Mouse (Mus musculus): ENCODE measurements at regions not wholly inside any gene's neighbourhood (a gene's known extent, or its start where the extent isn't known, plus 50 kb on each side); places are given as distances from the start of the nearest gene placed in this dataset.

GRCm38 (mm10) chr6:49930104-49930503 lies 107.6 kb downstream of the Npy start:
- TF ChIP-seq TCF12 (IDR thresholded peaks at IDR 0.05; ENCODE audit: insufficient read depth, poor library complexity, severe bottlenecking) (no peak), POLR2A (IDR thresholded peaks at IDR 0.05; ENCODE audit: insufficient read length, low read depth) (no peak)

Data from myocyte (in vitro differentiated cells).